22 mouse cellular contexts compared by ENCODE assay signal in the genomic region with DNA sequence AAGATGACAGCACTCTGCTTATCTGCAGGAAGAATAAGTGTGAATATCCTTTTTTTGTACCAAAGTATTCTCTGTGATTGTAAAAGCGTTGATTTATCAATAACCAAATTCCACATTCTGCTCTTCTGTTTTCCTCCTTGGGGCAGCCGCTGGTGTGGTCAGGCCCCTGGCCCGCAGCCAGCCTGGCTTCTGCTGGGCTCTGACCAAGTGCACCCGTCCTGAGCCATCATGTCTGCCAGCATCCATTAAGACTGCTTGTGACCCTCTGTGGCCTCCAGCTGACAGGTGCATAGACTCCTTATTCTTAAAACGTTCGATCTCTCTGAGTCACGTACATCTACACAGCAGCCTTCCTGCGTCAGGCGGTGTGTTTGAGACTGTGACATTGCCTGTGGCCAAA.
"Had no signal": no experiment of that assay in that cellular context is flagged by ENCODE, and none has a peak within 500 bp of the region (broad histone marks: within the 10 kb centered on the region; RNA-seq: fewer than 3 reads in every experiment).

No protein-coding gene starts in this region.

- H3K4me3 ChIP-seq: gastrocnemius, adult 2 months; heart, embryonic 10.5 days; heart, embryonic 12.5 days; hindbrain, embryonic 10.5 days; hindbrain, embryonic 12.5 days; kidney, embryonic 15.5 days; limb, embryonic 13.5 days; limb, embryonic 15.5 days; liver, embryonic 12.5 days had no signal

- ATAC-seq: hindbrain, embryonic 16.5 days; intestine, embryonic 16.5 days; liver, embryonic 12.5 days had no signal

- H3K27me3 ChIP-seq: hindbrain, embryonic 12.5 days; kidney, embryonic 15.5 days; limb, embryonic 13.5 days; limb, embryonic 15.5 days; liver, embryonic 12.5 days had no signal

- H3K4me1 ChIP-seq: heart, embryonic 10.5 days; heart, embryonic 12.5 days; hindbrain, embryonic 10.5 days; hindbrain, embryonic 12.5 days; kidney, embryonic 15.5 days; limb, embryonic 13.5 days; limb, embryonic 15.5 days; liver, embryonic 12.5 days had no signal

- DNase-seq: gastrocnemius, adult 2 months; gastrocnemius, postnatal 10 days; gastrocnemius, postnatal 25 days; heart, postnatal 10 days; heart, postnatal 4 days; kidney, adult 11 months; kidney, adult 2 months; kidney, adult 9 months; kidney, postnatal 14 days; kidney, postnatal 36 days; layer of hippocampus, adult 9-11 months; layer of hippocampus, postnatal 36 days had no signal

- H3K9me3 ChIP-seq: heart, embryonic 10.5 days; heart, embryonic 12.5 days; hindbrain, embryonic 10.5 days; hindbrain, embryonic 12.5 days; kidney, embryonic 15.5 days; limb, embryonic 13.5 days; limb, embryonic 15.5 days; liver, embryonic 12.5 days had no signal

- H3K36me3 ChIP-seq: heart, embryonic 10.5 days; heart, embryonic 12.5 days; hindbrain, embryonic 10.5 days; hindbrain, embryonic 12.5 days; kidney, embryonic 15.5 days; limb, embryonic 13.5 days; limb, embryonic 15.5 days; liver, embryonic 12.5 days had no signal
